ENCODE assay signal across 18 mouse cellular contexts in genomic region chr19:46784038-46784437, GRCm38 (mm10). TPM values are rescaled to one million over a fixed set of nuclear protein-coding genes. Genes with fewer than 3 reads are reported as not detected.
DNase-seq lines count a peak whose midpoint lies in the region; ATAC-seq lines count a peak whose summit lies in the region.
"Had no signal": no experiment of that assay in that cellular context is flagged by ENCODE, and none has a peak within 500 bp of the region (broad histone marks: within the 10 kb centered on the region; RNA-seq: fewer than 3 reads in every experiment).

No protein-coding gene starts in this region.

- no peaks in the 10 kb centered on the region for H3K27me3 ChIP-seq in liver, embryonic 15.5 days
- no peaks in the 10 kb centered on the region for H3K27me3 ChIP-seq in forebrain, embryonic 14.5 days (replicated peaks; ENCODE audit: control insufficient read depth, insufficient read depth, low read length)
- H3K27me3 ChIP-seq: CH12.LX; forebrain, embryonic 13.5 days had no signal

- H3K4me1 ChIP-seq in liver, embryonic 15.5 days (replicated peaks) = peaks cover 23% of the 10 kb centered on the region
- H3K4me1 ChIP-seq in forebrain, embryonic 14.5 days (ENCODE audit: control insufficient read depth, insufficient read depth, low read length) = no peaks in the 10 kb centered on the region
- H3K4me1 ChIP-seq: forebrain, embryonic 13.5 days had no signal

- no peaks in the 10 kb centered on the region for H3K9me3 ChIP-seq in liver, embryonic 15.5 days (replicated peaks)
- no peaks in the 10 kb centered on the region for H3K9me3 ChIP-seq in forebrain, embryonic 14.5 days (replicated peaks; ENCODE audit: control insufficient read depth, low read length)
- H3K9me3 ChIP-seq: forebrain, embryonic 13.5 days had no signal

- peak; percentile 25 to 68 for DNase-seq in spleen, postnatal 4 days (ENCODE audit: low spot score in 2 of 2)
- no peak for DNase-seq in spleen, adult 12 weeks (ENCODE audit: low spot score)
- DNase-seq in forebrain, embryonic 14.5 days (ENCODE audit: low spot score) = no peak
- no peak for DNase-seq in thymus, postnatal 25 days
- DNase-seq in natural killer cell, adult 2 months (ENCODE audit: low spot score in 2 of 2) = no peak
- DNase-seq: adrenal gland, adult 8-10 months; cerebellum, adult 11 months; gastrocnemius, postnatal 25 days; heart, adult 2 months; kidney, adult 8-10 months; lung, adult 2 months; right cerebral cortex, postnatal 25 days; thymus, postnatal 4 days had no signal

- H3K9ac ChIP-seq in liver, embryonic 15.5 days = peak overlapping the region; percentile 26; the same call in 1 of the 2 replicates
- no peak overlapping the region for H3K9ac ChIP-seq in forebrain, embryonic 14.5 days (ENCODE audit: low read length)
- H3K9ac ChIP-seq: forebrain, embryonic 13.5 days had no signal

- H3K36me3 ChIP-seq in liver, embryonic 15.5 days (replicated peaks) = no peaks in the 10 kb centered on the region
- no peaks in the 10 kb centered on the region for H3K36me3 ChIP-seq in forebrain, embryonic 14.5 days (ENCODE audit: control insufficient read depth, insufficient read depth, low read length)

- peak overlapping the region; percentile 49 for H3K27ac ChIP-seq in liver, embryonic 15.5 days (replicated peaks)
- H3K27ac ChIP-seq in forebrain, embryonic 14.5 days (ENCODE audit: low read depth, low read length) = no peak overlapping the region
- H3K27ac ChIP-seq: forebrain, embryonic 13.5 days; heart, adult 2 months; left cerebral cortex, adult 2 months had no signal

- H3K4me3 ChIP-seq in liver, embryonic 15.5 days (replicated peaks) = no peak overlapping the region
- H3K4me3 ChIP-seq in forebrain, embryonic 14.5 days (ENCODE audit: low read depth, low read length) = no peak overlapping the region
- H3K4me3 ChIP-seq: forebrain, embryonic 13.5 days; heart, adult 2 months; left cerebral cortex, adult 2 months had no signal

- peak; percentile 79 for ATAC-seq in erythroid progenitor cell, adult 5-6 weeks (replicated peaks; ENCODE audit: low FRiP score, poor library complexity, severe bottlenecking)
- ATAC-seq in liver, embryonic 15.5 days (ENCODE audit: insufficient read depth) = peak; percentile 42; the same call in 1 of the 2 replicates
- no peak for ATAC-seq in forebrain, embryonic 14.5 days
- ATAC-seq: forebrain, embryonic 13.5 days had no signal

- WGBS in liver, embryonic 15.5 days (ENCODE audit: insufficient replicate concordance) = 59% methylated on average over 5 of the region's 5 CpGs
- 84% methylated on average over 5 of the region's 5 CpGs for WGBS in forebrain, embryonic 14.5 days

- peak overlapping the region; percentile 36 for H3K4me2 ChIP-seq in liver, embryonic 15.5 days
- H3K4me2 ChIP-seq in forebrain, embryonic 14.5 days (ENCODE audit: low read length) = no peak overlapping the region
- H3K4me2 ChIP-seq: forebrain, embryonic 13.5 days had no signal

RNA-seq across cellular contexts. Expression of gene Cnnm2, which starts 22.6 kb away (rescaled TPM):
- total RNA-seq in erythroid progenitor cell, adult 5-6 weeks (2015; ENCODE audit: low replicate concordance) = 35.0 and 39.8 TPM in 2 replicates
- 40.1 and 60.7 TPM in 2 replicates for total RNA-seq in erythroid progenitor cell, adult 5-6 weeks (2017; ENCODE audit: low replicate concordance)
- 1.7 and 2.0 TPM in 2 replicates for polyA plus RNA-seq in liver, embryonic 15.5 days (2015; fragmentation: Nextera tagmentation; extraction: Ambion mirVana)
- 2.8 and 4.1 TPM in 2 replicates for polyA plus RNA-seq in forebrain, embryonic 14.5 days (2014; fragmentation: Nextera tagmentation; extraction: Ambion mirVana)

Comparison
In these comparisons a context has a peak if more than half of its experiments do, and no peak if none do; other contexts are left out.
1. DNase-seq: peak in spleen, postnatal 4 days (2 of 2); none in spleen, adult 12 weeks (single experiment), forebrain, embryonic 14.5 days (single experiment), thymus, postnatal 25 days (single experiment) and natural killer cell, adult 2 months (0 of 2).